Mouse (Mus musculus): ENCODE measurements around the gene Cxcr6.

- TF ChIP-seq POLR2A (IDR thresholded peaks at IDR 0.05; ENCODE audit: insufficient read depth, low read depth, low read length) (no peak), CTCF (IDR thresholded peaks at IDR 0.05) (no peak)
Measured at GRCm38 (mm10) chr9:123805241-123805640, 1.0 kb upstream of the Cxcr6 start.
